Mouse (Mus musculus) heart, adult 9 months (tissue): ENCODE results near the gene Kif28.

Experiments used
- DNase-seq, 2 experiments: peaks; one replicate each; pipeline ENCODE4 v3.0.0; 2022; ENCODE audit warnings: low spot score in 2 of 2

Kif28 gene

GRCm38 (mm10) chr1:179645980-179646268 lies 99.1 kb downstream of the Kif28 start:
- no peak for DNase-seq
